Mouse (Mus musculus) gastrocnemius, postnatal 36 days (tissue): ENCODE measurements around the gene Lamb3. TPM values are rescaled to one million over a fixed set of nuclear protein-coding genes. Genes with fewer than 3 reads are reported as not detected.

Experiments
- DNase-seq, 2 experiments: peaks; one replicate each; pipeline ENCODE4 v3.0.0; 2022
- intact Hi-C: fragments of 180-260 bp; cut with DNase I; formaldehyde crosslinking; loops from one replicate; pipeline ENCODE4 v1.15.1; 2025
- long read RNA-seq, 2 experiments: library from polyadenylated mRNA; stranded (forward); transcript quantifications; one replicate each; pipeline ENCODE4 v2.0.0; 2021
- total RNA-seq, 2 experiments: library from RNA; stranded (reverse); gene quantifications; 2 replicates each; pipeline ENCODE4 v1.2.3; 2021

Lamb3 gene
- 1 to 10 TPM; 1.9 to 2.6 TPM for total RNA-seq
- long read RNA-seq, experiment 1: 0 reads
- long read RNA-seq, experiment 2, partial matches to known transcripts: 3 of 3 reads
- long read RNA-seq, experiment 2, other reads (novel, unspliced or antisense): 0 of 3 reads

GRCm38 (mm10) chr1:193207503-193207902 is at the start of gene Lamb3:
TSS of gene Lamb3 (plus strand) at chr1:193207699.
- DNase-seq: no peak
- intact Hi-C loops: loop anchor here (2.0 kb wide), 1 partner anchor 165 kb away; no protein-coding TSS in a partner anchor

DNA sequence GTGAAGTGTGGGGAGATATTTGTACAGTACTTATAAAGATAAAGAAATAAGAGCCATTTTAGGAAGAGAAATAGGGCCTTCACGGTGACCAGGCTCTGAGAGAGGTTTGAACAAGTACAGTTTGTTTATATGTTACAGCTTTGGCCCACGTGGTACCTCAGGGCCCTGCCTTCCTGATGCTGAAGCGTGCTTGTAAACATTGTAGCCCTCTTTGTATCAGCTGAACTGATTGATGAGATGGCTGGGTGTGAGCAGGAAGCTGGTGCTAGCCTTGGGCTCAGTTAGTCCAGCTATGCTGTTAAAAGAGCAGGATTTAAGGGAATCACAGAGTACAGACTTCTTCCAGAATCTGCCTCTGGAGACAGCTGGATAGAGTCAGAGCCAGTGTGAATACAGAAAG is 48.3 kb upstream of the Lamb3 start:
- intact Hi-C loops: no loop called here
- DNase-seq: no peak

DNA sequence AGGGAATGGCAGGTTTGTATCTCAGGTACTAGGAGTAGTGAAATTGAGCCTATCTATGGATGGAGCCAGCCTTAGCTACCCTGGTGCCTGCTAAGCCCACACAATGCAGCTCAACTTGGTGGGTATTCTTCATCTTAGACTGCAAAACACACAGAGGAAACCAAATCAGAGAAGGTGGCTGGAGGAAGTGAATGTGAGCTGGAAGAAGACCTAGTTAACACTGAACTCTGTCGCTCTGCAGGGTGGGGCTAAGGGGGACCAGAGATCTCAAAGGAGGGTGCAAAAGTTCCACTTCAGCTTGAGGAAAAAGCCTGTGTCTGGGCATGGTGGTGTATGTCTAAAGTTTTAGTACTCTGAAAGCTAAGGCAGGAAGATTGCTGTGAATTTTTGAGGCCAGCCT is 47.9 kb upstream of the Lamb3 start:
- intact Hi-C loops: no loop called here
- no peak for DNase-seq

GRCm38 (mm10) chr1:193160317-193161032 is 47.0 kb upstream of the Lamb3 start:
- DNase-seq: peak; percentile 26 to 28
- intact Hi-C loops: no loop called here

GRCm38 (mm10) chr1:193167746-193168145 is 39.8 kb upstream of the Lamb3 start, which contains the start of gene A130010J15Rik:
TSS of gene A130010J15Rik (plus strand) at chr1:193168046.
- no peak for DNase-seq

GRCm38 (mm10) chr1:193169228-193169627 is 38.3 kb upstream of the Lamb3 start:
- intact Hi-C loops: no loop called here
- no peak for DNase-seq

More at GRCm38 (mm10) chr1:193167746-193168145, 39.8 kb upstream of the Lamb3 start, which contains the start of gene A130010J15Rik:
- intact Hi-C loops: no loop called here

DNA sequence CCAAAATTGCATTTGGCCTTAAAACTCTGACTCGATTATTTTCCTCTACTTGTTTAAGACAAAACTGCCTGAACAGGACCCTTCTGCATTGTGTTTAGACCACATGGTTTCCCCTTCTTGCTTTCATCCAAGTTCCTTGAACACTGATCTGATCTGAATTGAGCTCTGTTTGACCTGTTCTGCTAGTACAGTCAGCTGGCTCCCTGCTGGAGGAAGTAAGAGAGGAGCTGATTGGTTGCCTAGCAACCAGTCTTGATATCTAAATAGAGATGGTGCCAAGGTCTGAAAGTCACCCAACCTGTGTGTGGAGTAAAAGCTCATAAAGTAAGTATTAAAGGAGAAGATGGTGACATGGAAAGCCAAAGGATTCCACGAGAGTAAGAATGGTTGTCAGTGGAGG is 37.6 kb upstream of the Lamb3 start:
- DNase-seq: no peak
- intact Hi-C loops: no loop called here

GRCm38 (mm10) chr1:193172991-193173809 is 34.3 kb upstream of the Lamb3 start:
- peak; percentile 93 to 94 for DNase-seq
- intact Hi-C loops: no loop called here

- intact Hi-C loops: no loop called here
- DNase-seq: no peak
These were observed 33.7 kb upstream of the Lamb3 start for GRCm38 (mm10) chr1:193173810-193174129.

- intact Hi-C loops: no loop called here
- no peak for DNase-seq
These were observed 33.3 kb upstream of the Lamb3 start for GRCm38 (mm10) chr1:193174143-193174733.

DNA sequence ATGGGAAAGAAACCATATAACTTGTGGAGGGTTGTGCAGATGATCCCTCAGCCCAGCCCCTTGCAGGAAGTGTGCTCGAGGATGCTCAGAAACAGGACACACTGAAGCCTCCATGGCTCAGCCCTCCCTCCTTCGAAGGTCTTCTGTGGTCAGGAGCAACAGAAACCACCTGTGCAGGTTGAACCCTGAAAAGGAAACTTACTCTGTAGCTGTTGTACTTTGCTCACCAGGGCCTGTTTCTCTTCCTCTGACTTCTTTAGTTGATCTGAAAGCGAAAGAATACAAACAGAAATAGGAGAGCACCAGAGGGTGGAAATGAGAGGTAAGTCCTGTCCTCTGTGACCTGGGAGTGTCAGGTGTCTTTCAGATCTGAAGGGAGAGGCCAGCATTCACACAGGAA is 26.4 kb upstream of the Lamb3 start:
- no peak for DNase-seq
- intact Hi-C loops: no loop called here

GRCm38 (mm10) chr1:193188257-193188656 is 19.2 kb upstream of the Lamb3 start:
- no peak for DNase-seq
- intact Hi-C loops: no loop called here

- intact Hi-C loops: no loop called here
- DNase-seq: peak; percentile 51 to 71
These were observed 18.3 kb upstream of the Lamb3 start for GRCm38 (mm10) chr1:193189151-193189621.

DNA sequence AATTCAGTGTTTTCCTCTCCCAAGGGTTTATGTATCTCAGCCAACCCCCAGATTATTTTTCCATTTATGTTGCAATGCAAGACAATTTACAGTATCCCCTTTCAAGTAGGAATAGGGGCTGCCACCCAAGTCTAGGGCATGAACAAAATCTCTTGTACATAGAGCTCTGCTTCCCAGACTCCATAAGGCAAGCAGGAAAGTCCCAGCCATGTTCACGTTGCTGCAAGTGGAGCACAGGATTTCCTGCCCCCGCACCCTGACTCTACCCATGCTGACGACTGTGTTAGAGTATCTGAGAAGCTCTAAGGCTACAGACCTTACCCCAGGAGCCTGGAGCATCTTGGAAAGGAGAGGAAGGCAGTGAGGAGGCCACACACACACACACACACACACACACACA is 17.7 kb upstream of the Lamb3 start:
- intact Hi-C loops: no loop called here
- no peak for DNase-seq

- no peak for DNase-seq
- intact Hi-C loops: no loop called here
These were observed 15.7 kb upstream of the Lamb3 start for GRCm38 (mm10) chr1:193191675-193192283.

DNA sequence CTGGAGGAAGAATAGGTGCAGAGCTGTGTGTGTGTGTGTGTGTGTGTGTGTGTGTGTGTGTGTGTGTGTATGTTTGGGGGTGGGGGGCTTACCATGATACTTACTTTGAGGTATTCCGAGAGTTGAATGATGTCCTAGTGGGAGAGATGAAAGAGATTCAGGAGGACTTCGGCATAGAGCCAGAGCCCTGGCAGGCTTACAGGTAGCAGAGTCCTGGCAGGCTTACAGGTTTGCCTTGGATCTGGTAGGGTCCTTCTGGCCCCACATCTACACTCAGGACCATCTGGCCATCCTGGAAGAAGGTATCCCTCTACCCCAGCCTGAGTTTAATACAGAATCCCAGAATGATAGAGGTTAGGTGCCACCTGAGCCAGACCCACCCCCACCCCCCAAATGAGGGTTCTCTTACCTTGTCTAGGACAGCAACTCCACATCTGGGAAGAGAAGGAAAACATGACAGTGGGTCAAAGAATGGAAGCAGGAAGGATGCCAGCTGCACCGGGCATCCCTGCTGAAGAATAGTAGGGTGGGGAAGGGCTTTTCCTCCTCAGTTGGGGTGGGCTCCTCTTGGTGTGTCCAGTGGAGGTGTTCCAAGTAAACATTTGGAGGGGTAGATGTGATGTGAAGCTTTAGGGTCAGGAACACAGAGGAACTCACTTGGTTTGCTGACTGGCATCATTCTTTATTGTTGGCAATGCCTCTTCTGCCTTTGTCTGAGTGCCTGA is 12.9 kb upstream of the Lamb3 start:
- no peak for DNase-seq
- intact Hi-C loops: no loop called here

- no peak for DNase-seq
- intact Hi-C loops: no loop called here
These were observed 12.2 kb upstream of the Lamb3 start for GRCm38 (mm10) chr1:193195169-193195810.

- intact Hi-C loops: no loop called here
- DNase-seq: peak in 1 of 2 experiments; percentile 35
These were observed 9.8 kb upstream of the Lamb3 start for GRCm38 (mm10) chr1:193197494-193198205.

GRCm38 (mm10) chr1:193198312-193198711 is 9.2 kb upstream of the Lamb3 start:
- intact Hi-C loops: no loop called here
- DNase-seq: no peak
